Mouse (Mus musculus): ENCODE data around the gene Ptprd. TPM values are rescaled to one million over a fixed set of nuclear protein-coding genes. Genes with fewer than 3 reads are reported as not detected.

The Ptprd gene
- polyA plus RNA-seq, 1 experiment, result 357 TPM

GRCm38 (mm10) chr4:76144925-76145324 is 2066.8 kb downstream of the Ptprd start:
- H3K27ac ChIP-seq (ENCODE audit: insufficient read depth, low read depth, low read length), result no peak overlapping the region
- no peak overlapping the region for H3K4me3 ChIP-seq (ENCODE audit: insufficient read depth, low read depth, low read length)
- TF ChIP-seq POLR2A (IDR thresholded peaks at IDR 0.05; ENCODE audit: insufficient read depth, low read depth, low read length) (no peak), CTCF (IDR thresholded peaks at IDR 0.05; ENCODE audit: insufficient read depth, low read depth, low read length) (no peak)
- H3K4me1 ChIP-seq (ENCODE audit: control insufficient read depth, insufficient read depth, low read length), result no peaks in the 10 kb centered on the region
- 61% methylated on average over 4 of the region's 4 CpGs for WGBS

- TF ChIP-seq CTCF (IDR thresholded peaks at IDR 0.05; ENCODE audit: insufficient read depth, low read depth, low read length) (no peak), POLR2A (IDR thresholded peaks at IDR 0.05; ENCODE audit: insufficient read depth, low read depth, low read length) (no peak)
- Histone ChIP-seq H3K27ac (ENCODE audit: insufficient read depth, low read depth, low read length) (no peak overlapping the region), H3K4me3 (ENCODE audit: insufficient read depth, low read depth, low read length) (no peak overlapping the region), H3K4me1 (ENCODE audit: control insufficient read depth, insufficient read depth, low read length) (no peaks in the 10 kb centered on the region)
- 27% methylated on average over 2 of the region's 2 CpGs for WGBS
Observed at GRCm38 (mm10) chr4:76144333-76144732, 2067.4 kb downstream of the Ptprd start.

- H3K4me3 ChIP-seq (ENCODE audit: insufficient read depth, low read depth, low read length), result no peak overlapping the region
- H3K27ac ChIP-seq (ENCODE audit: insufficient read depth, low read depth, low read length), result no peak overlapping the region
- no peaks in the 10 kb centered on the region for H3K4me1 ChIP-seq (ENCODE audit: control insufficient read depth, insufficient read depth, low read length)
- 88% methylated on average over 3 of the region's 3 CpGs for WGBS
- TF ChIP-seq CTCF (IDR thresholded peaks at IDR 0.05; ENCODE audit: insufficient read depth, low read depth, low read length) (no peak), POLR2A (IDR thresholded peaks at IDR 0.05; ENCODE audit: insufficient read depth, low read depth, low read length) (no peak)
Observed at GRCm38 (mm10) chr4:76137901-76138300, 2073.9 kb downstream of the Ptprd start.

GRCm38 (mm10) chr4:76136625-76137024 is 2075.1 kb downstream of the Ptprd start:
- no peak overlapping the region for H3K27ac ChIP-seq (ENCODE audit: insufficient read depth, low read depth, low read length)
- H3K4me1 ChIP-seq (ENCODE audit: control insufficient read depth, insufficient read depth, low read length), result no peaks in the 10 kb centered on the region
- no peak overlapping the region for H3K4me3 ChIP-seq (ENCODE audit: insufficient read depth, low read depth, low read length)
- no peak for TF ChIP-seq POLR2A (IDR thresholded peaks at IDR 0.05; ENCODE audit: insufficient read depth, low read depth, low read length)
- no peak for TF ChIP-seq CTCF (IDR thresholded peaks at IDR 0.05; ENCODE audit: insufficient read depth, low read depth, low read length)
- 74% methylated on average over 14 of the region's 14 CpGs for WGBS

GRCm38 (mm10) chr4:76091845-76092244 is 2119.9 kb downstream of the Ptprd start:
- H3K4me3 ChIP-seq (ENCODE audit: insufficient read depth, low read depth, low read length), result no peak overlapping the region
- WGBS, result 89% methylated on average over 4 of the region's 4 CpGs
- H3K4me1 ChIP-seq (ENCODE audit: control insufficient read depth, insufficient read depth, low read length), result no peaks in the 10 kb centered on the region
- TF ChIP-seq POLR2A (IDR thresholded peaks at IDR 0.05; ENCODE audit: insufficient read depth, low read depth, low read length), result no peak
- TF ChIP-seq CTCF (IDR thresholded peaks at IDR 0.05; ENCODE audit: insufficient read depth, low read depth, low read length), result no peak
- H3K27ac ChIP-seq (ENCODE audit: insufficient read depth, low read depth, low read length), result no peak overlapping the region

- TF ChIP-seq POLR2A (IDR thresholded peaks at IDR 0.05; ENCODE audit: insufficient read depth, low read depth, low read length), result no peak
- no peak for TF ChIP-seq CTCF (IDR thresholded peaks at IDR 0.05; ENCODE audit: insufficient read depth, low read depth, low read length)
- H3K4me1 ChIP-seq (ENCODE audit: control insufficient read depth, insufficient read depth, low read length), result no peaks in the 10 kb centered on the region
- H3K4me3 ChIP-seq (ENCODE audit: insufficient read depth, low read depth, low read length), result no peak overlapping the region
- H3K27ac ChIP-seq (ENCODE audit: insufficient read depth, low read depth, low read length), result no peak overlapping the region
Observed at GRCm38 (mm10) chr4:76089866-76090265, 2121.9 kb downstream of the Ptprd start.

GRCm38 (mm10) chr4:76076051-76076450 is 2135.7 kb downstream of the Ptprd start:
- Histone ChIP-seq H3K4me1 (ENCODE audit: control insufficient read depth, insufficient read depth, low read length) (no peaks in the 10 kb centered on the region), H3K27ac (ENCODE audit: insufficient read depth, low read depth, low read length) (no peak overlapping the region), H3K4me3 (ENCODE audit: insufficient read depth, low read depth, low read length) (no peak overlapping the region)
- TF ChIP-seq POLR2A (IDR thresholded peaks at IDR 0.05; ENCODE audit: insufficient read depth, low read depth, low read length), result no peak
- TF ChIP-seq CTCF (IDR thresholded peaks at IDR 0.05; ENCODE audit: insufficient read depth, low read depth, low read length), result no peak
- 94% methylated on average over 1 of the region's 1 CpGs for WGBS

- TF ChIP-seq POLR2A (IDR thresholded peaks at IDR 0.05; ENCODE audit: insufficient read depth, low read depth, low read length) (no peak), CTCF (IDR thresholded peaks at IDR 0.05; ENCODE audit: insufficient read depth, low read depth, low read length) (no peak)
- Histone ChIP-seq H3K4me3 (ENCODE audit: insufficient read depth, low read depth, low read length) (no peak overlapping the region), H3K4me1 (ENCODE audit: control insufficient read depth, insufficient read depth, low read length) (no peaks in the 10 kb centered on the region), H3K27ac (ENCODE audit: insufficient read depth, low read depth, low read length) (no peak overlapping the region)
- WGBS, result 92% methylated on average over 3 of the region's 3 CpGs
Observed at GRCm38 (mm10) chr4:76073286-76073685, 2138.5 kb downstream of the Ptprd start.

- WGBS, result 54% methylated on average over 6 of the region's 6 CpGs
Observed at GRCm38 (mm10) chr4:76071720-76072119, 2140.0 kb downstream of the Ptprd start.

GRCm38 (mm10) chr4:76056836-76057235 is 2154.9 kb downstream of the Ptprd start:
- TF ChIP-seq POLR2A (IDR thresholded peaks at IDR 0.05; ENCODE audit: insufficient read depth, low read depth, low read length), result no peak
- no peak for TF ChIP-seq CTCF (IDR thresholded peaks at IDR 0.05; ENCODE audit: insufficient read depth, low read depth, low read length)
- no peaks in the 10 kb centered on the region for H3K4me1 ChIP-seq (ENCODE audit: control insufficient read depth, insufficient read depth, low read length)
- no peak overlapping the region for H3K4me3 ChIP-seq (ENCODE audit: insufficient read depth, low read depth, low read length)
- H3K27ac ChIP-seq (ENCODE audit: insufficient read depth, low read depth, low read length), result no peak overlapping the region
- WGBS, result 81% methylated on average over 2 of the region's 2 CpGs

More at GRCm38 (mm10) chr4:76071720-76072119, 2140.0 kb downstream of the Ptprd start:
- Histone ChIP-seq H3K27ac (ENCODE audit: insufficient read depth, low read depth, low read length) (no peak overlapping the region), H3K4me1 (ENCODE audit: control insufficient read depth, insufficient read depth, low read length) (no peaks in the 10 kb centered on the region), H3K4me3 (ENCODE audit: insufficient read depth, low read depth, low read length) (no peak overlapping the region)
- TF ChIP-seq POLR2A (IDR thresholded peaks at IDR 0.05; ENCODE audit: insufficient read depth, low read depth, low read length) (no peak), CTCF (IDR thresholded peaks at IDR 0.05; ENCODE audit: insufficient read depth, low read depth, low read length) (no peak)

All from olfactory bulb, adult 2 months (tissue).